Mouse (Mus musculus) E14TG2a.4 (cell line): Measurements from ENCODE around the gene Gas7.

Experiments
- H3K27me3 ChIP-seq: 2 replicates; pipeline ENCODE4 v1.6.1; 2014; ENCODE audit warnings: low read length, control low read depth; ENCODE audit not compliant: insufficient read depth
- H3K36me3 ChIP-seq: 2 replicates; pipeline ENCODE4 v1.6.1; 2014; ENCODE audit warnings: low read length, control low read depth; ENCODE audit not compliant: insufficient read depth
- H3K4me1 ChIP-seq: replicated peaks from 2 replicates; pipeline ENCODE4 v1.6.1; 2014; ENCODE audit warnings: low read depth, low read length, control low read depth
- H3K4me3 ChIP-seq: replicated peaks from 2 replicates; pipeline ENCODE4 v1.5.1; 2014; ENCODE audit warnings: mild to moderate bottlenecking, low read length
- H3K9me3 ChIP-seq: 2 replicates; pipeline ENCODE4 v1.6.1; 2014; ENCODE audit warnings: low read length, control low read depth
- CTCF ChIP-seq: conservative IDR thresholded peaks from 2 replicates; pipeline ENCODE4 v1.5.1; 2014; ENCODE audit warnings: low read length
- NANOG ChIP-seq: IDR thresholded peaks from 2 replicates; pipeline ENCODE4 v1.6.1; 2014; ENCODE audit warnings: borderline replicate concordance, low read length, mixed read lengths
- POU5F1 ChIP-seq: IDR thresholded peaks from 2 replicates; pipeline ENCODE4 v1.6.1; 2014; ENCODE audit warnings: low read length, borderline replicate concordance

The Gas7 gene

GRCm38 (mm10) chr11:67642421-67642820 is 187.2 kb downstream of the Gas7 start:
- Histone ChIP-seq H3K9me3 (no peaks in the 10 kb centered on the region), H3K36me3 (no peaks in the 10 kb centered on the region), H3K4me1 (peaks cover 6% of the 10 kb centered on the region), H3K27me3 (no peaks in the 10 kb centered on the region), H3K4me3 (no peak overlapping the region)
- TF ChIP-seq CTCF, result no peak
- TF ChIP-seq POU5F1, result no peak
- no peak for TF ChIP-seq NANOG

GRCm38 (mm10) chr11:67642835-67643234 is 187.6 kb downstream of the Gas7 start:
- Histone ChIP-seq H3K27me3 (no peaks in the 10 kb centered on the region), H3K4me1 (peaks cover 9% of the 10 kb centered on the region), H3K4me3 (no peak overlapping the region), H3K9me3 (no peaks in the 10 kb centered on the region), H3K36me3 (no peaks in the 10 kb centered on the region)
- TF ChIP-seq CTCF (no peak), POU5F1 (no peak), NANOG (no peak)

GRCm38 (mm10) chr11:67643465-67643864 is 188.2 kb downstream of the Gas7 start:
- TF ChIP-seq CTCF (no peak), POU5F1 (no peak), NANOG (no peak)
- no peak overlapping the region for H3K4me3 ChIP-seq

GRCm38 (mm10) chr11:67644632-67645149 is 189.5 kb downstream of the Gas7 start:
- H3K36me3 ChIP-seq, result no peaks in the 10 kb centered on the region
- no peak overlapping the region for H3K4me3 ChIP-seq
- no peaks in the 10 kb centered on the region for H3K9me3 ChIP-seq
- H3K27me3 ChIP-seq, result no peaks in the 10 kb centered on the region
- peaks cover 20% of the 10 kb centered on the region for H3K4me1 ChIP-seq
- no peak for TF ChIP-seq POU5F1
- TF ChIP-seq NANOG, result no peak
- no peak for TF ChIP-seq CTCF

More at GRCm38 (mm10) chr11:67643465-67643864, 188.2 kb downstream of the Gas7 start:
- Histone ChIP-seq H3K27me3 (no peaks in the 10 kb centered on the region), H3K9me3 (no peaks in the 10 kb centered on the region), H3K4me1 (peaks cover 12% of the 10 kb centered on the region), H3K36me3 (no peaks in the 10 kb centered on the region)

GRCm38 (mm10) chr11:67647745-67648144 is 192.5 kb downstream of the Gas7 start:
- no peaks in the 10 kb centered on the region for H3K9me3 ChIP-seq
- H3K4me1 ChIP-seq, result peaks cover 43% of the 10 kb centered on the region
- no peak overlapping the region for H3K4me3 ChIP-seq
- H3K27me3 ChIP-seq, result 0 out of 2 replicates have a peak, but pooled peaks cover 2% of the 10 kb centered on the region
- no peak for TF ChIP-seq POU5F1
- TF ChIP-seq CTCF, result peak; percentile 85
- no peak for TF ChIP-seq NANOG
- H3K36me3 ChIP-seq, result no peaks in the 10 kb centered on the region

GRCm38 (mm10) chr11:67648651-67649407 is 193.6 kb downstream of the Gas7 start:
- H3K4me1 ChIP-seq, result peaks cover 49% of the 10 kb centered on the region
- H3K4me3 ChIP-seq, result no peak overlapping the region
- H3K36me3 ChIP-seq, result no peaks in the 10 kb centered on the region
- peaks cover 5% of the 10 kb centered on the region; the same call in 1 of the 2 replicates for H3K27me3 ChIP-seq
- TF ChIP-seq NANOG (no peak), POU5F1 (no peak), CTCF (no peak)
- no peaks in the 10 kb centered on the region for H3K9me3 ChIP-seq

GRCm38 (mm10) chr11:67649971-67650707 is 194.9 kb downstream of the Gas7 start:
- Histone ChIP-seq H3K27me3 (peaks cover 14% of the 10 kb centered on the region), H3K4me1 (peaks cover 52% of the 10 kb centered on the region), H3K4me3 (no peak overlapping the region), H3K9me3 (no peaks in the 10 kb centered on the region), H3K36me3 (no peaks in the 10 kb centered on the region)
- 0 out of 2 replicates have a peak, but pooled peaks have one; percentile 11 for TF ChIP-seq CTCF
- no peak for TF ChIP-seq POU5F1

GRCm38 (mm10) chr11:67651731-67652130 is 196.5 kb downstream of the Gas7 start:
- Histone ChIP-seq H3K4me3 (no peak overlapping the region), H3K9me3 (no peaks in the 10 kb centered on the region)
- TF ChIP-seq NANOG, result no peak

More at GRCm38 (mm10) chr11:67651731-67652130, 196.5 kb downstream of the Gas7 start:
- H3K27me3 ChIP-seq, result peaks cover 14% of the 10 kb centered on the region
- H3K36me3 ChIP-seq, result no peaks in the 10 kb centered on the region
- peaks cover 68% of the 10 kb centered on the region for H3K4me1 ChIP-seq
